Mouse (Mus musculus): ENCODE results near the gene Srpk2. TPM values are rescaled to one million over a fixed set of nuclear protein-coding genes. Genes with fewer than 3 reads are reported as not detected.

Srpk2 gene
- total and polyA plus RNA-seq, 3 experiments, result 11.2 to 41.7 (median 16.9) TPM

DNA sequence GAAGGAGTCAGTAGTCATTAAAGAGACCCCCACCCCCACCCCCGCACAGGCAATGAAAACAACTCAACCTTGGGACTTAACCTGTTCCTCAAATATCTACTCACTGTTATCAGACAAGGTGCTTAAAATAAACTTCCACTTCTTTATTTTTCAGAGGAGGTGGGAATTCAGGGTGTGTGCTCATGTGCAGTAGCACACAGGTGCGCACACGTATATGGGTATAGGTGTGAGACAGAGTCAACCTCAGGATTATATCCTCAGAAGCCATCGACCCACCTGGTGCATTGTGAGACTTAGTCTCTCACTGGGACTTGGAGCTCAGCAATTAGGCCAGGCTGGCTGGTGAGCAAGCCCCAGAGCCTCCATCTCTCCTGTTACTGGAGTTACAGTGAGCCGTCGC lies 153.3 kb downstream of the Srpk2 start:
- no peaks in the 10 kb centered on the region for H3K9me3 ChIP-seq (replicated peaks; ENCODE audit: insufficient read depth, low read length)
- H3K4me1 ChIP-seq (ENCODE audit: control insufficient read depth in 1 of 2, insufficient read depth in 2 of 2, low read length in 2 of 2), result no peaks in the 10 kb centered on the region; a peak in 1 of 4 replicates
- no peak overlapping the region for H3K4me3 ChIP-seq (ENCODE audit: control insufficient read depth in 1 of 2, insufficient read depth in 1 of 2, low read depth in 2 of 2, low read length in 2 of 2)
- no peaks in the 10 kb centered on the region; a peak in 2 of 4 replicates for H3K36me3 ChIP-seq (ENCODE audit: control insufficient read depth in 1 of 2, insufficient read depth in 2 of 2, low read length in 2 of 2)
- H3K79me2 ChIP-seq (ENCODE audit: control insufficient read depth, insufficient read depth, low read length, poor library complexity), result no peaks in the 10 kb centered on the region
- H3K27me3 ChIP-seq (ENCODE audit: control insufficient read depth in 1 of 2, insufficient read depth in 2 of 2, low read length in 2 of 2), result no peaks in the 10 kb centered on the region
- DNase-seq (ENCODE audit: low read depth, low spot score), result no peak
- TF ChIP-seq KAT2A (conservative IDR thresholded peaks at IDR 0.05; ENCODE audit: low read depth, low read length) (no peak), NRF1 (IDR thresholded peaks at IDR 0.05; ENCODE audit: insufficient read depth, low read depth, low read length, poor library complexity, severe bottlenecking) (no peak), E2F4 (IDR thresholded peaks at IDR 0.05; ENCODE audit: borderline replicate concordance, low read depth, low read length) (no peak), ZNF384 (IDR thresholded peaks at IDR 0.05; ENCODE audit: low read depth, low read length) (no peak), GATA1 (IDR thresholded peaks at IDR 0.05; ENCODE audit: low read depth, low read length) (no peak), MAX (IDR thresholded peaks at IDR 0.05; ENCODE audit: low read length) (no peak), MAZ (IDR thresholded peaks at IDR 0.05; ENCODE audit: low read depth, low read length) (no peak), ELF1 (IDR thresholded peaks at IDR 0.05; ENCODE audit: low read depth, low read length) (no peak), ZMIZ1 (IDR thresholded peaks at IDR 0.05; ENCODE audit: low read depth, low read length) (no peak), MYC (IDR thresholded peaks at IDR 0.05; ENCODE audit: low read depth, low read length) (no peak), MXI1 (IDR thresholded peaks at IDR 0.05; ENCODE audit: low read depth, low read length) (no peak)
- no peak overlapping the region for H3K9ac ChIP-seq (ENCODE audit: control insufficient read depth, low read depth, low read length, poor library complexity, severe bottlenecking)
- no peak overlapping the region for H3K27ac ChIP-seq (ENCODE audit: control insufficient read depth, low read depth, low read length)

DNA sequence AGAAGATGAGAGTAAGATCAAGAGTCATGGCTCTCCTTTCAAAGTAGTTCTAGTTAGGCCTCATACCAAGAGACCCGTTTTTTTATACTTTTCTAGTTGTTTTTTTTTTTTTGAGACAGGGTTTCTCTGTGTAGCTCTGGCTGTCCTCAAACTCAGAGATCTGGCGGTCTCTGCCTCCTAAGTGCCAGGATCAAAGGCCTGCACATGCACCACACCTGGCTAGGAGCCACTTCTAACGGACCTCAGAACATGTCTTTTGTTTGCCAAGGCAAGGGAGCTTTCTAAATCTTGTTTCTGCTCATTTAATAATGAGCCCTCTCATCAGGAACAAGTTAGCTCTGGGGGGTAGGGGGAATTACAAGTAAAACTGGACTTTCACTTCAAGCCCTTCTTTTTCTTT lies 159.8 kb downstream of the Srpk2 start:
- no peak overlapping the region for H3K9ac ChIP-seq (ENCODE audit: control insufficient read depth, low read depth, low read length, poor library complexity, severe bottlenecking)
- no peak overlapping the region for H3K27ac ChIP-seq (ENCODE audit: control insufficient read depth, low read depth, low read length)
- no peak for TF ChIP-seq GATA1 (IDR thresholded peaks at IDR 0.05; ENCODE audit: low read depth, low read length)
- TF ChIP-seq TAL1 (IDR thresholded peaks at IDR 0.05; ENCODE audit: low read length), result no peak
- TF ChIP-seq SIN3A (IDR thresholded peaks at IDR 0.05; ENCODE audit: low read length), result no peak
- no peak for TF ChIP-seq KAT2A (conservative IDR thresholded peaks at IDR 0.05; ENCODE audit: low read depth, low read length)
- no peak for TF ChIP-seq EP300 (IDR thresholded peaks at IDR 0.05; ENCODE audit: low read depth in 1 of 2, low read length in 2 of 2)
- no peak for TF ChIP-seq ETS1 (IDR thresholded peaks at IDR 0.05; ENCODE audit: low read depth, low read length)
- TF ChIP-seq SMC3 (IDR thresholded peaks at IDR 0.05; ENCODE audit: low read depth, low read length), result no peak
- TF ChIP-seq ZNF384 (IDR thresholded peaks at IDR 0.05; ENCODE audit: low read depth, low read length), result no peak
- no peak for TF ChIP-seq MAFK (IDR thresholded peaks at IDR 0.05; ENCODE audit: borderline replicate concordance, low read depth, low read length)
- TF ChIP-seq ZKSCAN1 (IDR thresholded peaks at IDR 0.05; ENCODE audit: low read depth, low read length), result no peak
- no peak for TF ChIP-seq NELFE (IDR thresholded peaks at IDR 0.05; ENCODE audit: low read depth, low read length)
- TF ChIP-seq ZMIZ1 (IDR thresholded peaks at IDR 0.05; ENCODE audit: low read depth, low read length), result no peak
- no peak for TF ChIP-seq HCFC1 (IDR thresholded peaks at IDR 0.05; ENCODE audit: low read depth, low read length)
- TF ChIP-seq RCOR1 (IDR thresholded peaks at IDR 0.05; ENCODE audit: low read depth, low read length), result no peak
- TF ChIP-seq MYC (IDR thresholded peaks at IDR 0.05; ENCODE audit: low read depth, low read length), result no peak
- no peaks in the 10 kb centered on the region for H3K27me3 ChIP-seq (ENCODE audit: control insufficient read depth in 1 of 2, insufficient read depth in 2 of 2, low read length in 2 of 2)
- H3K79me2 ChIP-seq (ENCODE audit: control insufficient read depth, insufficient read depth, low read length, poor library complexity), result no peaks in the 10 kb centered on the region
- H3K4me1 ChIP-seq (ENCODE audit: control insufficient read depth in 1 of 2, insufficient read depth in 2 of 2, low read length in 2 of 2), result peaks cover 0 to 1% of the 10 kb centered on the region in 2 experiments; a peak in 1 of 4 replicates
- no peak for DNase-seq (ENCODE audit: low read depth, low spot score)
- no peak overlapping the region for H3K4me3 ChIP-seq (ENCODE audit: control insufficient read depth in 1 of 2, insufficient read depth in 1 of 2, low read depth in 2 of 2, low read length in 2 of 2)
- no peaks in the 10 kb centered on the region for H3K9me3 ChIP-seq (replicated peaks; ENCODE audit: insufficient read depth, low read length)
- H3K36me3 ChIP-seq (ENCODE audit: control insufficient read depth in 1 of 2, insufficient read depth in 2 of 2, low read length in 2 of 2), result peaks cover 1 to 2% of the 10 kb centered on the region in 2 experiments; a peak in 3 of 4 replicates
